Mouse (Mus musculus) heart, embryonic 10.5 days (tissue): ENCODE measurements around the gene Gm13030. TPM values are rescaled to one million over a fixed set of nuclear protein-coding genes. Genes with fewer than 3 reads are reported as not detected.

Source experiments
- DNase-seq: peaks from one replicate; pipeline ENCODE4 v3.0.0-alpha.2; 2017; ENCODE audit warnings: low spot score
- H3K27ac ChIP-seq: fragments of 300-500 bp; sonication (generic); 2 replicates; pipeline ENCODE4 v1.5.1; 2016; ENCODE audit warnings: mild to moderate bottlenecking
- H3K27me3 ChIP-seq: fragments of 300-500 bp; sonication (generic); 2 replicates; pipeline ENCODE4 v1.6.1; 2016; ENCODE audit warnings: mild to moderate bottlenecking; ENCODE audit not compliant: poor library complexity, insufficient read depth, severe bottlenecking
- H3K36me3 ChIP-seq: fragments of 300-500 bp; sonication (generic); 2 replicates; pipeline ENCODE4 v1.6.1; 2016; ENCODE audit warnings: mild to moderate bottlenecking, moderate library complexity
- H3K4me1 ChIP-seq: fragments of 300-500 bp; sonication (generic); 2 replicates; pipeline ENCODE4 v1.6.1; 2016; ENCODE audit warnings: mild to moderate bottlenecking
- H3K4me3 ChIP-seq: fragments of 300-500 bp; sonication (generic); 2 replicates; pipeline ENCODE4 v1.5.1; 2016; ENCODE audit warnings: mild to moderate bottlenecking, moderate library complexity
- H3K9me3 ChIP-seq: fragments of 300-500 bp; sonication (generic); 2 replicates; pipeline ENCODE4 v1.6.1; 2016; ENCODE audit warnings: mild to moderate bottlenecking, moderate library complexity
- WGBS: fragments of 180-500 bp; shearing (Covaris S2); methylation state at CpG from one replicate; pipeline ENCODE4 v1.1.7; 2016; 5-methylcytosine and 5-hydroxymethylcytosine counted together
- polyA plus RNA-seq: library from polyadenylated mRNA; unstranded; fragments of >200 nt; fragmentation: Nextera tagmentation; extraction: Ambion mirVana; gene quantifications from 2 replicates; pipeline ENCODE4 v1.2.1, GENCODE M21; 2016

Gm13030 gene
- polyA plus RNA-seq, 1 experiment from 2014 or later: not detected

GRCm38 (mm10) chr4:138859728-138860127, 14.0 kb downstream of the Gm13030 start:
- peaks cover 13% of the 10 kb centered on the region for H3K4me1 ChIP-seq
- peak overlapping the region; percentile 32 for H3K4me3 ChIP-seq
- DNase-seq: peak; percentile 90
- no peaks in the 10 kb centered on the region for H3K9me3 ChIP-seq
- 6% methylated on average over 13 of the region's 13 CpGs for WGBS
- no peaks in the 10 kb centered on the region for H3K36me3 ChIP-seq
- H3K27ac ChIP-seq: no peak overlapping the region
- no peaks in the 10 kb centered on the region for H3K27me3 ChIP-seq

GRCm38 (mm10) chr4:138859245-138859644, 14.5 kb downstream of the Gm13030 start:
- Histone ChIP-seq H3K4me3 (peak overlapping the region; percentile 32), H3K27me3 (no peaks in the 10 kb centered on the region), H3K27ac (no peak overlapping the region), H3K36me3 (no peaks in the 10 kb centered on the region), H3K9me3 (no peaks in the 10 kb centered on the region), H3K4me1 (peaks cover 13% of the 10 kb centered on the region)
- 23% methylated on average over 9 of the region's 9 CpGs for WGBS
- DNase-seq: no peak

GRCm38 (mm10) chr4:138858446-138858845, 15.3 kb downstream of the Gm13030 start:
- no peak for DNase-seq
- Histone ChIP-seq H3K9me3 (no peaks in the 10 kb centered on the region), H3K27ac (no peak overlapping the region), H3K4me1 (peaks cover 13% of the 10 kb centered on the region), H3K4me3 (no peak overlapping the region), H3K36me3 (no peaks in the 10 kb centered on the region), H3K27me3 (0 out of 2 replicates have a peak, but pooled peaks cover under 1% of the 10 kb centered on the region)
- 73% methylated on average over 15 of the region's 15 CpGs for WGBS

GRCm38 (mm10) chr4:138857576-138857975, 16.2 kb downstream of the Gm13030 start:
- Histone ChIP-seq H3K4me3 (no peak overlapping the region), H3K36me3 (no peaks in the 10 kb centered on the region), H3K9me3 (no peaks in the 10 kb centered on the region), H3K27me3 (0 out of 2 replicates have a peak, but pooled peaks cover 4% of the 10 kb centered on the region), H3K27ac (no peak overlapping the region), H3K4me1 (peaks cover 13% of the 10 kb centered on the region)
- 86% methylated on average over 10 of the region's 10 CpGs for WGBS
- no peak for DNase-seq

GRCm38 (mm10) chr4:138856491-138856890, 17.3 kb downstream of the Gm13030 start:
- WGBS: 35% methylated on average over 7 of the region's 7 CpGs

GRCm38 (mm10) chr4:138855092-138855632, 18.6 kb downstream of the Gm13030 start:
- 0 out of 2 replicates have a peak, but pooled peaks cover 4% of the 10 kb centered on the region for H3K27me3 ChIP-seq
- H3K9me3 ChIP-seq: no peaks in the 10 kb centered on the region
- no peak for DNase-seq
- H3K36me3 ChIP-seq: no peaks in the 10 kb centered on the region
- H3K4me3 ChIP-seq: no peak overlapping the region
- peaks cover 13% of the 10 kb centered on the region for H3K4me1 ChIP-seq
- 85% methylated on average over 9 of the region's 9 CpGs for WGBS
- no peak overlapping the region for H3K27ac ChIP-seq

More at GRCm38 (mm10) chr4:138856491-138856890, 17.3 kb downstream of the Gm13030 start:
- Histone ChIP-seq H3K27me3 (0 out of 2 replicates have a peak, but pooled peaks cover 4% of the 10 kb centered on the region), H3K36me3 (no peaks in the 10 kb centered on the region), H3K4me3 (no peak overlapping the region), H3K27ac (no peak overlapping the region), H3K4me1 (peaks cover 15% of the 10 kb centered on the region), H3K9me3 (no peaks in the 10 kb centered on the region)
- no peak for DNase-seq

- 0 out of 2 replicates have a peak, but pooled peaks cover 2% of the 10 kb centered on the region for H3K4me1 ChIP-seq
- DNase-seq: no peak
- H3K27me3 ChIP-seq: 0 out of 2 replicates have a peak, but pooled peaks cover 4% of the 10 kb centered on the region
- H3K4me3 ChIP-seq: no peak overlapping the region
- no peak overlapping the region for H3K27ac ChIP-seq
- no peaks in the 10 kb centered on the region for H3K9me3 ChIP-seq
- WGBS: 70% methylated on average over 6 of the region's 6 CpGs
- no peaks in the 10 kb centered on the region for H3K36me3 ChIP-seq
These were observed 20.8 kb downstream of the Gm13030 start for GRCm38 (mm10) chr4:138852961-138853360.

- Histone ChIP-seq H3K27me3 (0 out of 2 replicates have a peak, but pooled peaks cover 4% of the 10 kb centered on the region), H3K27ac (no peak overlapping the region), H3K4me3 (no peak overlapping the region), H3K4me1 (0 out of 2 replicates have a peak, but pooled peaks cover 2% of the 10 kb centered on the region), H3K9me3 (no peaks in the 10 kb centered on the region), H3K36me3 (no peaks in the 10 kb centered on the region)
- DNase-seq: no peak
- 9% methylated on average over 4 of the region's 4 CpGs for WGBS
These were observed 22.3 kb downstream of the Gm13030 start for GRCm38 (mm10) chr4:138851463-138851862.

- no peak for DNase-seq
- Histone ChIP-seq H3K4me3 (no peak overlapping the region), H3K9me3 (peaks cover 14% of the 10 kb centered on the region; the same call in 1 of the 2 replicates), H3K27ac (no peak overlapping the region), H3K27me3 (no peaks in the 10 kb centered on the region), H3K4me1 (no peaks in the 10 kb centered on the region), H3K36me3 (no peaks in the 10 kb centered on the region)
- 82% methylated on average over 7 of the region's 7 CpGs for WGBS
These were observed 32.4 kb downstream of the Gm13030 start for GRCm38 (mm10) chr4:138841386-138841785.

GRCm38 (mm10) chr4:138840726-138841125, 33.0 kb downstream of the Gm13030 start:
- H3K4me3 ChIP-seq: no peak overlapping the region
- WGBS: 80% methylated on average over 8 of the region's 8 CpGs
- DNase-seq: no peak
- H3K36me3 ChIP-seq: no peaks in the 10 kb centered on the region
- 0 out of 2 replicates have a peak, but pooled peaks cover 2% of the 10 kb centered on the region for H3K4me1 ChIP-seq
- H3K9me3 ChIP-seq: peaks cover 14% of the 10 kb centered on the region; the same call in 1 of the 2 replicates
- no peaks in the 10 kb centered on the region for H3K27me3 ChIP-seq
- no peak overlapping the region for H3K27ac ChIP-seq

GRCm38 (mm10) chr4:138839806-138840205, 34.0 kb downstream of the Gm13030 start:
- Histone ChIP-seq H3K9me3 (peaks cover 11% of the 10 kb centered on the region; the same call in 1 of the 2 replicates), H3K36me3 (no peaks in the 10 kb centered on the region), H3K4me1 (0 out of 2 replicates have a peak, but pooled peaks cover 7% of the 10 kb centered on the region), H3K4me3 (no peak overlapping the region), H3K27ac (no peak overlapping the region), H3K27me3 (no peaks in the 10 kb centered on the region)
- 75% methylated on average over 6 of the region's 6 CpGs for WGBS
- DNase-seq: no peak

GRCm38 (mm10) chr4:138827147-138827546, 46.6 kb downstream of the Gm13030 start:
- peaks cover 13% of the 10 kb centered on the region for H3K4me1 ChIP-seq

GRCm38 (mm10) chr4:138825751-138826567, 47.8 kb downstream of the Gm13030 start:
- no peak overlapping the region for H3K27ac ChIP-seq
- H3K9me3 ChIP-seq: no peaks in the 10 kb centered on the region
- H3K4me3 ChIP-seq: no peak overlapping the region
- H3K36me3 ChIP-seq: no peaks in the 10 kb centered on the region
- H3K4me1 ChIP-seq: peaks cover 13% of the 10 kb centered on the region
- DNase-seq: no peak
- 35% methylated on average over 18 of the region's 18 CpGs for WGBS
- peaks cover 25% of the 10 kb centered on the region; the same call in 1 of the 2 replicates for H3K27me3 ChIP-seq

More at GRCm38 (mm10) chr4:138827147-138827546, 46.6 kb downstream of the Gm13030 start:
- Histone ChIP-seq H3K27ac (no peak overlapping the region), H3K27me3 (peaks cover 25% of the 10 kb centered on the region), H3K9me3 (no peaks in the 10 kb centered on the region), H3K4me3 (no peak overlapping the region), H3K36me3 (no peaks in the 10 kb centered on the region)
- 48% methylated on average over 11 of the region's 11 CpGs for WGBS
- DNase-seq: no peak
